In genomic region chr14:52325890-52326289, GRCm38 (mm10) we compare ENCODE assay signal across 11 mouse cellular contexts. TPM values are rescaled to one million over a fixed set of nuclear protein-coding genes. Genes with fewer than 3 reads are reported as not detected.
DNase-seq lines count a peak whose midpoint lies in the region; ATAC-seq and TF ChIP-seq lines count a peak whose summit lies in the region.
"Had no signal": no experiment of that assay in that cellular context is flagged by ENCODE, and none has a peak within 500 bp of the region (broad histone marks: within the 10 kb centered on the region; RNA-seq: fewer than 3 reads in every experiment).

No protein-coding gene starts in this region.

- TF ChIP-seq CTCF in lung, embryonic 14.5 days (IDR thresholded peaks at IDR 0.05; ENCODE audit: low read depth), result peak; percentile 45

- DNase-seq in lung, embryonic 14.5 days, result peak; percentile 36
- DNase-seq in lung, adult 18-20 months, result no peak
- DNase-seq in embryonic facial prominence, embryonic 10.5 days (ENCODE audit: low spot score), result peak; percentile 34
- DNase-seq in retina, embryonic 14.5 days (ENCODE audit: low spot score), result peak; percentile 71
- no peak for DNase-seq in spleen, adult 12 weeks (ENCODE audit: low spot score)
- no peak for DNase-seq in urinary bladder, postnatal 25 days (ENCODE audit: low spot score)
- DNase-seq: right cerebral cortex, postnatal 14 days; thymus, postnatal 14 days had no signal

- no peaks in the 10 kb centered on the region for H3K36me3 ChIP-seq in lung, embryonic 14.5 days (ENCODE audit: insufficient read depth)
- no peaks in the 10 kb centered on the region for H3K36me3 ChIP-seq in embryonic facial prominence, embryonic 10.5 days (replicated peaks)
- no peaks in the 10 kb centered on the region for H3K36me3 ChIP-seq in hindbrain, embryonic 15.5 days
- H3K36me3 ChIP-seq in heart, embryonic 12.5 days, result no peaks in the 10 kb centered on the region

- H3K27ac ChIP-seq in lung, embryonic 14.5 days (ENCODE audit: low read depth), result no peak overlapping the region
- H3K27ac ChIP-seq in embryonic facial prominence, embryonic 10.5 days (replicated peaks), result peak overlapping the region; percentile 48; the same call in 1 of the 2 replicates
- peak overlapping the region; percentile 77 for H3K27ac ChIP-seq in hindbrain, embryonic 15.5 days (replicated peaks)
- H3K27ac ChIP-seq in heart, embryonic 12.5 days (ENCODE audit: poor library complexity, severe bottlenecking), result no peak overlapping the region

- H3K27me3 ChIP-seq in lung, embryonic 14.5 days (ENCODE audit: insufficient read depth, low read length), result peaks cover 37% of the 10 kb centered on the region
- H3K27me3 ChIP-seq in embryonic facial prominence, embryonic 10.5 days (replicated peaks; ENCODE audit: low read depth, poor library complexity, severe bottlenecking), result peaks cover 28% of the 10 kb centered on the region
- H3K27me3 ChIP-seq in hindbrain, embryonic 15.5 days, result no peaks in the 10 kb centered on the region
- peaks cover 50% of the 10 kb centered on the region for H3K27me3 ChIP-seq in heart, embryonic 12.5 days (replicated peaks)

- no peaks in the 10 kb centered on the region for H3K4me1 ChIP-seq in lung, embryonic 14.5 days (ENCODE audit: insufficient read depth)
- H3K4me1 ChIP-seq in embryonic facial prominence, embryonic 10.5 days, result peaks cover 36% of the 10 kb centered on the region
- H3K4me1 ChIP-seq in hindbrain, embryonic 15.5 days (replicated peaks), result peaks cover 13% of the 10 kb centered on the region
- H3K4me1 ChIP-seq in heart, embryonic 12.5 days (replicated peaks), result peaks cover 8% of the 10 kb centered on the region; the same call in 1 of the 2 replicates

- 12% methylated on average over 4 of the region's 4 CpGs for WGBS in lung, embryonic 14.5 days
- WGBS in embryonic facial prominence, embryonic 10.5 days, result 7% methylated on average over 4 of the region's 4 CpGs
- 4% methylated on average over 4 of the region's 4 CpGs for WGBS in hindbrain, embryonic 15.5 days
- WGBS in heart, embryonic 12.5 days, result 13% methylated on average over 4 of the region's 4 CpGs

- no peak overlapping the region for H3K4me2 ChIP-seq in lung, embryonic 14.5 days
- H3K4me2 ChIP-seq in hindbrain, embryonic 15.5 days, result peak overlapping the region; percentile 88
- H3K4me2 ChIP-seq in heart, embryonic 12.5 days, result no peak overlapping the region

- H3K4me3 ChIP-seq in lung, embryonic 14.5 days (ENCODE audit: low read depth, low read length), result no peak overlapping the region
- peak overlapping the region; percentile 70 for H3K4me3 ChIP-seq in embryonic facial prominence, embryonic 10.5 days
- peak overlapping the region; percentile 13; the same call in 1 of the 2 replicates for H3K4me3 ChIP-seq in hindbrain, embryonic 15.5 days
- H3K4me3 ChIP-seq in heart, embryonic 12.5 days, result no peak overlapping the region
- H3K4me3 ChIP-seq: megakaryocyte, embryonic 14.5 days had no signal

- H3K9me3 ChIP-seq in lung, embryonic 14.5 days (ENCODE audit: low read depth, low read length), result no peaks in the 10 kb centered on the region
- no peaks in the 10 kb centered on the region for H3K9me3 ChIP-seq in embryonic facial prominence, embryonic 10.5 days
- no peaks in the 10 kb centered on the region for H3K9me3 ChIP-seq in hindbrain, embryonic 15.5 days
- no peaks in the 10 kb centered on the region for H3K9me3 ChIP-seq in heart, embryonic 12.5 days (replicated peaks)

- H3K9ac ChIP-seq in lung, embryonic 14.5 days, result no peak overlapping the region
- no peak overlapping the region for H3K9ac ChIP-seq in hindbrain, embryonic 15.5 days
- no peak overlapping the region for H3K9ac ChIP-seq in heart, embryonic 12.5 days

- ATAC-seq in lung, embryonic 14.5 days (ENCODE audit: insufficient read depth), result no peak
- ATAC-seq in hindbrain, embryonic 15.5 days (ENCODE audit: low FRiP score, low read depth), result no peak
- no peak for ATAC-seq in heart, embryonic 12.5 days (ENCODE audit: insufficient number of reproducible peaks, low FRiP score)

RNA-seq across cellular contexts. Expression of gene Sall2, which starts 2.7 kb away (rescaled TPM):
- polyA plus RNA-seq in lung, embryonic 14.5 days (2014; fragmentation: Nextera tagmentation; extraction: Ambion mirVana), result 20.8 and 22.9 TPM in 2 replicates
- 50.3 and 51.9 TPM in 2 replicates for polyA plus RNA-seq in embryonic facial prominence, embryonic 10.5 days (2016; fragmentation: Nextera tagmentation; extraction: Ambion mirVana)
- 41.6 and 45.9 TPM in 2 replicates for polyA plus RNA-seq in hindbrain, embryonic 15.5 days (2015; fragmentation: Nextera tagmentation; extraction: Ambion mirVana)
- polyA plus RNA-seq in heart, embryonic 12.5 days (2016; fragmentation: Nextera tagmentation; extraction: Ambion mirVana), result 11.9 and 12.5 TPM in 2 replicates

RNA-seq across cellular contexts. Expression of gene Mettl3, which starts 21.0 kb away (rescaled TPM):
- 40.9 and 46.6 TPM in 2 replicates for polyA plus RNA-seq in lung, embryonic 14.5 days (2014; fragmentation: Nextera tagmentation; extraction: Ambion mirVana)
- polyA plus RNA-seq in embryonic facial prominence, embryonic 10.5 days (2016; fragmentation: Nextera tagmentation; extraction: Ambion mirVana), result 55.4 and 64.0 TPM in 2 replicates
- 46.0 and 49.5 TPM in 2 replicates for polyA plus RNA-seq in hindbrain, embryonic 15.5 days (2015; fragmentation: Nextera tagmentation; extraction: Ambion mirVana)
- 29.3 and 30.7 TPM in 2 replicates for polyA plus RNA-seq in heart, embryonic 12.5 days (2016; fragmentation: Nextera tagmentation; extraction: Ambion mirVana)

RNA-seq across cellular contexts. Expression of gene Olfr1513, which starts 30.3 kb away (rescaled TPM):
- polyA plus RNA-seq in lung, embryonic 14.5 days (2014; fragmentation: Nextera tagmentation; extraction: Ambion mirVana), result not detected in 2 replicates
- not detected in 2 replicates for polyA plus RNA-seq in embryonic facial prominence, embryonic 10.5 days (2016; fragmentation: Nextera tagmentation; extraction: Ambion mirVana)
- not detected in 2 replicates for polyA plus RNA-seq in hindbrain, embryonic 15.5 days (2015; fragmentation: Nextera tagmentation; extraction: Ambion mirVana)
- polyA plus RNA-seq in heart, embryonic 12.5 days (2016; fragmentation: Nextera tagmentation; extraction: Ambion mirVana), result not detected in 2 replicates

RNA-seq across cellular contexts. Expression of gene Rab2b, which starts 46.5 kb away (rescaled TPM):
- polyA plus RNA-seq in lung, embryonic 14.5 days (2014; fragmentation: Nextera tagmentation; extraction: Ambion mirVana), result 18.6 and 19.8 TPM in 2 replicates
- 22.7 and 25.8 TPM in 2 replicates for polyA plus RNA-seq in embryonic facial prominence, embryonic 10.5 days (2016; fragmentation: Nextera tagmentation; extraction: Ambion mirVana)
- 54.5 and 59.0 TPM in 2 replicates for polyA plus RNA-seq in hindbrain, embryonic 15.5 days (2015; fragmentation: Nextera tagmentation; extraction: Ambion mirVana)
- polyA plus RNA-seq in heart, embryonic 12.5 days (2016; fragmentation: Nextera tagmentation; extraction: Ambion mirVana), result 15.1 and 16.7 TPM in 2 replicates

RNA-seq across cellular contexts. Expression of gene Tox4, which starts 46.9 kb away (rescaled TPM):
- 41.1 and 47.1 TPM in 2 replicates for polyA plus RNA-seq in lung, embryonic 14.5 days (2014; fragmentation: Nextera tagmentation; extraction: Ambion mirVana)
- polyA plus RNA-seq in embryonic facial prominence, embryonic 10.5 days (2016; fragmentation: Nextera tagmentation; extraction: Ambion mirVana), result 53.5 and 60.7 TPM in 2 replicates
- polyA plus RNA-seq in hindbrain, embryonic 15.5 days (2015; fragmentation: Nextera tagmentation; extraction: Ambion mirVana), result 52.2 and 54.0 TPM in 2 replicates
- polyA plus RNA-seq in heart, embryonic 12.5 days (2016; fragmentation: Nextera tagmentation; extraction: Ambion mirVana), result 35.8 and 41.5 TPM in 2 replicates

Comparison
In these comparisons a context has a peak if more than half of its experiments do, and no peak if none do; other contexts are left out.
1. DNase-seq: peak in lung, embryonic 14.5 days (single experiment), embryonic facial prominence, embryonic 10.5 days (single experiment) and retina, embryonic 14.5 days (single experiment); none in lung, adult 18-20 months (0 of 2), spleen, adult 12 weeks (single experiment) and urinary bladder, postnatal 25 days (single experiment).
2. H3K27ac ChIP-seq: peak in embryonic facial prominence, embryonic 10.5 days (single experiment) and hindbrain, embryonic 15.5 days (single experiment); none in lung, embryonic 14.5 days (single experiment) and heart, embryonic 12.5 days (single experiment).
3. H3K4me3 ChIP-seq: peak in embryonic facial prominence, embryonic 10.5 days (single experiment) and hindbrain, embryonic 15.5 days (single experiment); none in lung, embryonic 14.5 days (single experiment) and heart, embryonic 12.5 days (single experiment).